Mouse (Mus musculus): ENCODE results near the gene Mdfic. TPM values are rescaled to one million over a fixed set of nuclear protein-coding genes. Genes with fewer than 3 reads are reported as not detected.

Gene Mdfic
- polyA plus RNA-seq, 1 experiment from 2014 or later, result 9.1 TPM

- Histone ChIP-seq H3K4me2 (replicated peaks; ENCODE audit: low read depth, low read length) (no peak overlapping the region), H3K27me3 (replicated peaks; ENCODE audit: insufficient read depth, low read length) (no peaks in the 10 kb centered on the region), H3K9ac (replicated peaks; ENCODE audit: low read depth) (no peak overlapping the region), H3K4me1 (ENCODE audit: insufficient read depth, low read depth, low read length) (no peaks in the 10 kb centered on the region; the same call in 1 of the 2 replicates), H3K36me3 (ENCODE audit: insufficient read depth, low read length) (0 out of 2 replicates have a peak, but pooled peaks cover 6% of the 10 kb centered on the region), H3K27ac (ENCODE audit: low read length) (no peak overlapping the region), H3K4me3 (ENCODE audit: low read depth, low read length) (no peak overlapping the region), H3K9me3 (ENCODE audit: low read length) (no peaks in the 10 kb centered on the region)
- ATAC-seq (no peak), DNase-seq (ENCODE audit: low spot score) (no peak)
- 95% methylated on average over 2 of the region's 2 CpGs for WGBS
- no peak for TF ChIP-seq EP300 (IDR thresholded peaks at IDR 0.05)
- no peak for TF ChIP-seq CTCF (IDR thresholded peaks at IDR 0.05)
These were observed 30.9 kb downstream of the Mdfic start for GRCm38 (mm10) chr6:15751375-15751774.

DNA sequence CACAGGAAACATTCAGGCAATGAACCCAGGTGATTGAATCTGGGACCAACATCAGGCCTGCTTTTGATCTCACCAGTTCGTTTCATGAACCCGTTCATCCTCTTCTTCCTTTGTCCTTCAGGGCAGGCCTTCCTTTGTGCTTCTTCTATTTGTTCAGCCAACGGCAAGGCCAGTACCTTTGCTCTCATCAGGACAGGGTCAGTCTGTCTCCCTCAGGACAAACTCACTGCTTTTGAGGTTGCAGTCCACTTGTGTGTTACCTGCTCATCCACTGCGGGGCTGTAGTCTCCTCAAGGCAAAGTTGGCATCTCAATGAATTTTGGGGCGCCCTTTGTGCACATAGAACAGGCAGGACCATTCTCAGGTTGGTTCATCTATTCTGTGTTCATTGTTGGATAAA, 31.7 kb downstream of the Mdfic start:
- ATAC-seq, result no peak
- H3K36me3 ChIP-seq (ENCODE audit: insufficient read depth, low read length), result 0 out of 2 replicates have a peak, but pooled peaks cover 6% of the 10 kb centered on the region
- no peak for TF ChIP-seq CTCF (IDR thresholded peaks at IDR 0.05)
- H3K9ac ChIP-seq (replicated peaks; ENCODE audit: low read depth), result no peak overlapping the region
- H3K4me1 ChIP-seq (ENCODE audit: insufficient read depth, low read depth, low read length), result no peaks in the 10 kb centered on the region
- no peak overlapping the region for H3K4me3 ChIP-seq (ENCODE audit: low read depth, low read length)
- no peak overlapping the region for H3K4me2 ChIP-seq (replicated peaks; ENCODE audit: low read depth, low read length)
- 93% methylated on average over 5 of the region's 5 CpGs for WGBS
- H3K9me3 ChIP-seq (ENCODE audit: low read length), result no peaks in the 10 kb centered on the region
- DNase-seq (ENCODE audit: low spot score), result no peak
- no peak overlapping the region for H3K27ac ChIP-seq (ENCODE audit: low read length)
- H3K27me3 ChIP-seq (replicated peaks; ENCODE audit: insufficient read depth, low read length), result no peaks in the 10 kb centered on the region

DNA sequence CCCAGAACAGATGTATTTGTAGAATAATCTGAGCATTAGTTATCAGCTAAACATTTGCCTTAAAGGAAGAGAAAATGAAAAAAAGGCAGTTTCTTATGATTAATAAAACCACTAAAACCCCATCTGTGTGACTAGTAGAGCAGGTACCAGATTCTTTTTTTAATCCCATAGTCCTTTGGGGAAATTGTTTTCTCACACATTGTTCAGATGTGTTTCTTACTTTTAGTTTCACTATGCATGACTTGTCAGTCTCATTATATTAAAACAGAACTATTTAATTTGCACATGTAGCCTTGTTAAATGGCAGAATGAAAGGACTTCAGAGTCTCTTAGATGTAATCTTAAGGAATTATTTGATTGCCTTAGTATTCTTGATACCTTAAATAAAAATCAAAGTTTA, 32.7 kb downstream of the Mdfic start:
- H3K4me3 ChIP-seq (ENCODE audit: low read depth, low read length), result no peak overlapping the region
- no peak overlapping the region for H3K4me2 ChIP-seq (replicated peaks; ENCODE audit: low read depth, low read length)
- ATAC-seq, result no peak
- no peak for DNase-seq (ENCODE audit: low spot score)
- H3K4me1 ChIP-seq (ENCODE audit: insufficient read depth, low read depth, low read length), result no peaks in the 10 kb centered on the region
- H3K9ac ChIP-seq (replicated peaks; ENCODE audit: low read depth), result no peak overlapping the region
- TF ChIP-seq CTCF (IDR thresholded peaks at IDR 0.05) (no peak), EP300 (IDR thresholded peaks at IDR 0.05) (no peak)
- 0 out of 2 replicates have a peak, but pooled peaks cover 6% of the 10 kb centered on the region for H3K36me3 ChIP-seq (ENCODE audit: insufficient read depth, low read length)
- H3K27me3 ChIP-seq (replicated peaks; ENCODE audit: insufficient read depth, low read length), result no peaks in the 10 kb centered on the region
- H3K9me3 ChIP-seq (ENCODE audit: low read length), result no peaks in the 10 kb centered on the region
- H3K27ac ChIP-seq (ENCODE audit: low read length), result no peak overlapping the region

DNA sequence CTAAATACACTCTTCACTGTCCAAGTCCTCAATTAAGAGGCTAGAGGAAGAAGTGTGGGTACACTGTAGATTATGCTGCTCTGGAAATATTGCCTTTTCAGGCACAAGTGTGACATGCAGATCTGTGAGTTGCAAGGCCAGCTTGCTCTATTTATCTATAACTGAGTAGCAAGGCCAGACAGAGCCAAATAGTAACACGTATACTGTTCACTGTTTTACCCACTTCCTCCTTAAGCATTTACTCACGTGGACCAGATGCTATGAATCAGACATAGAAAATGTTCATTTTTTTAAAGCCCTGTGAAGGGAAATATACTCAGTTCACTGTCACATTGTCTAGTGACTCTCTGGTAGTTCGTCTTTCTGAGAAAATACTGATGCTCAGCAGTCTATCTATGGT, 37.9 kb downstream of the Mdfic start:
- Histone ChIP-seq H3K9ac (replicated peaks; ENCODE audit: low read depth) (no peak overlapping the region), H3K4me1 (ENCODE audit: insufficient read depth, low read depth, low read length) (no peaks in the 10 kb centered on the region), H3K36me3 (ENCODE audit: insufficient read depth, low read length) (no peaks in the 10 kb centered on the region), H3K4me2 (replicated peaks; ENCODE audit: low read depth, low read length) (no peak overlapping the region), H3K27me3 (replicated peaks; ENCODE audit: insufficient read depth, low read length) (no peaks in the 10 kb centered on the region), H3K27ac (ENCODE audit: low read length) (no peak overlapping the region), H3K9me3 (ENCODE audit: low read length) (no peaks in the 10 kb centered on the region), H3K4me3 (ENCODE audit: low read depth, low read length) (no peak overlapping the region)
- ATAC-seq (no peak), DNase-seq (ENCODE audit: low spot score) (no peak)
- TF ChIP-seq EP300 (IDR thresholded peaks at IDR 0.05), result no peak
- 53% methylated on average over 3 of the region's 3 CpGs for WGBS

DNA sequence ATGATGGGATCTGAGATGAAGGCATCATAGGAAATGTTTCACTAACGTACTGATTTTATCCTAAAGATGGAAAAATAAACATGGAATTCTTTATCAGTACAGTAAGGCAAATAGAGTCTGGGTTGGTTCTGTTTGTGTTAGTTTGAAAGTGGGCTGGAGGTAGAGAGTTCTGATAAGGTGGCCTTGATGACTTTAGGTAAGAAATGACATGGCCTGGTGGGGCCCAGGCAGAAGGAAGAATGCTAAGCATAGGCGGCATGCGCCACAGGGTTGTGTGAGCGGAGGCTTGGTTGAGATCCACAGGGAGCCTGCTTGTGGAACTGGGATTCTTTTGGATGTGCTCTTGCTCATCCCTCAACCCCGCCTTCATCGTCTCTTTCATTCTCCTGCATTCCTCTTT, 40.3 kb downstream of the Mdfic start:
- Histone ChIP-seq H3K36me3 (ENCODE audit: insufficient read depth, low read length) (no peaks in the 10 kb centered on the region), H3K9me3 (ENCODE audit: low read length) (no peaks in the 10 kb centered on the region)
- no peak for ATAC-seq

GRCm38 (mm10) chr6:15764039-15764438, 43.6 kb downstream of the Mdfic start:
- Histone ChIP-seq H3K4me2 (replicated peaks; ENCODE audit: low read depth, low read length) (no peak overlapping the region), H3K9me3 (ENCODE audit: low read length) (no peaks in the 10 kb centered on the region), H3K9ac (replicated peaks; ENCODE audit: low read depth) (no peak overlapping the region), H3K4me3 (ENCODE audit: low read depth, low read length) (no peak overlapping the region), H3K36me3 (ENCODE audit: insufficient read depth, low read length) (no peaks in the 10 kb centered on the region), H3K27me3 (replicated peaks; ENCODE audit: insufficient read depth, low read length) (no peaks in the 10 kb centered on the region), H3K27ac (ENCODE audit: low read length) (no peak overlapping the region), H3K4me1 (ENCODE audit: insufficient read depth, low read depth, low read length) (no peaks in the 10 kb centered on the region)
- ATAC-seq (no peak), DNase-seq (ENCODE audit: low spot score) (no peak)
- WGBS, result 79% methylated on average over 7 of the region's 7 CpGs
- no peak for TF ChIP-seq EP300 (IDR thresholded peaks at IDR 0.05)
- TF ChIP-seq CTCF (IDR thresholded peaks at IDR 0.05), result no peak

More for the DNA sequence above, 40.3 kb downstream of the Mdfic start:
- Histone ChIP-seq H3K4me3 (ENCODE audit: low read depth, low read length) (no peak overlapping the region), H3K27me3 (replicated peaks; ENCODE audit: insufficient read depth, low read length) (no peaks in the 10 kb centered on the region), H3K9ac (replicated peaks; ENCODE audit: low read depth) (no peak overlapping the region), H3K4me2 (replicated peaks; ENCODE audit: low read depth, low read length) (no peak overlapping the region), H3K4me1 (ENCODE audit: insufficient read depth, low read depth, low read length) (no peaks in the 10 kb centered on the region), H3K27ac (ENCODE audit: low read length) (no peak overlapping the region)
- no peak for TF ChIP-seq EP300 (IDR thresholded peaks at IDR 0.05)
- TF ChIP-seq CTCF (IDR thresholded peaks at IDR 0.05), result no peak
- 48% methylated on average over 6 of the region's 6 CpGs for WGBS
- DNase-seq (ENCODE audit: low spot score), result no peak

DNA sequence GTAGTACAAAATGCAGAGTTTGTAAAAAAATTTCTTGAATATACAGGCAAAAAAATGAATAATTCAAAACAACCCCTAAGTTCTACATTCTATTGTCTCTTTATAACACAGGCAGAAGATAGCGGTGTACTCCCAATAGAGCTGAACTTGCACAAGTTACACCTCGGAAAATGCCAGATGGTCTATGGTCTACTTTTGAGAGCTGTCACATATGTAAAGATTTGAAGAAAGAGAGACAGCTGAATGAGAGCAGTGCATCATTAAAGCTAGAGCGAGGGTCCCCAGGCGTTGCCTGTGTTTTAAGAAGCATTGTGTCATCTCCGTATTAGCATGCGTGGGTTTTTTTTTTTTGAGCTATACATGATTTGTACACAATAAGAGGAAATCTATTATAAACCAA, 47.0 kb downstream of the Mdfic start:
- H3K4me2 ChIP-seq (replicated peaks; ENCODE audit: low read depth, low read length), result no peak overlapping the region
- ATAC-seq (no peak), DNase-seq (ENCODE audit: low spot score) (no peak)
- WGBS, result 68% methylated on average over 6 of the region's 6 CpGs
- no peak overlapping the region for H3K4me3 ChIP-seq (ENCODE audit: low read depth, low read length)
- no peak overlapping the region for H3K9ac ChIP-seq (replicated peaks; ENCODE audit: low read depth)
- no peaks in the 10 kb centered on the region for H3K4me1 ChIP-seq (ENCODE audit: insufficient read depth, low read depth, low read length)
- no peak overlapping the region for H3K27ac ChIP-seq (ENCODE audit: low read length)
- TF ChIP-seq CTCF (IDR thresholded peaks at IDR 0.05) (no peak), EP300 (IDR thresholded peaks at IDR 0.05) (no peak)
- peaks cover 6% of the 10 kb centered on the region; the same call in 1 of the 2 replicates for H3K36me3 ChIP-seq (ENCODE audit: insufficient read depth, low read length)
- no peaks in the 10 kb centered on the region for H3K9me3 ChIP-seq (ENCODE audit: low read length)
- no peaks in the 10 kb centered on the region for H3K27me3 ChIP-seq (replicated peaks; ENCODE audit: insufficient read depth, low read length)
